In genomic region chr2:94241301-94242050, GRCm38 (mm10) we compare ENCODE assay signal across 8 mouse cellular contexts.
A peak's percentile ranks its signal among the peaks of the same experiment; 100 is the strongest.
DNase-seq lines count a peak whose midpoint lies in the region; ATAC-seq and TF ChIP-seq lines count a peak whose summit lies in the region.

No protein-coding gene starts in this region.

- no peak overlapping the region for H3K27ac ChIP-seq in lung, embryonic 14.5 days (ENCODE audit: low read depth)
- H3K27ac ChIP-seq in cerebellum, adult 2 months (ENCODE audit: insufficient read depth, low read length), result peak overlapping the region; percentile 73
- H3K27ac ChIP-seq in limb, embryonic 12.5 days, result no peak overlapping the region

- no peaks in the 10 kb centered on the region for H3K9me3 ChIP-seq in lung, embryonic 14.5 days (ENCODE audit: low read depth, low read length)
- H3K9me3 ChIP-seq in limb, embryonic 12.5 days, result no peaks in the 10 kb centered on the region

- peak; percentile 46 for DNase-seq in lung, embryonic 14.5 days
- DNase-seq in lung, postnatal 4 days, result no peak
- DNase-seq in cerebellum, adult 2 months, result peak; percentile 87 to 88
- DNase-seq in frontal cortex, postnatal 14 days (ENCODE audit: low spot score in 2 of 2), result peak; percentile 28 to 76
- peak; percentile 78 to 87 for DNase-seq in right cerebral cortex, adult 2 months (ENCODE audit: low spot score in 2 of 2)
- no peak for DNase-seq in thymus, postnatal 0 days (ENCODE audit: low spot score)
- no peak for DNase-seq in lung, postnatal 36 days

- WGBS in lung, embryonic 14.5 days, result under 1% methylated on average over 53 of the region's 55 CpGs
- under 1% methylated on average over 53 of the region's 55 CpGs for WGBS in cerebellum, adult 2 months
- under 1% methylated on average over 55 of the region's 55 CpGs for WGBS in limb, embryonic 12.5 days

- TF ChIP-seq CTCF in lung, embryonic 14.5 days (IDR thresholded peaks at IDR 0.05; ENCODE audit: low read depth), result no peak
- TF ChIP-seq CTCF in cerebellum, adult 2 months (IDR thresholded peaks at IDR 0.05; ENCODE audit: borderline replicate concordance, insufficient read depth, low read depth, low read length), result no peak

- H3K9ac ChIP-seq in lung, embryonic 14.5 days, result no peak overlapping the region
- H3K9ac ChIP-seq in limb, embryonic 12.5 days (replicated peaks), result no peak overlapping the region

- TF ChIP-seq POLR2A in cerebellum, adult 2 months (IDR thresholded peaks at IDR 0.05; ENCODE audit: borderline replicate concordance, insufficient read depth, low read length), result peak; percentile 96; the same call in 1 of the 2 replicates

- no peak for ATAC-seq in lung, embryonic 14.5 days (ENCODE audit: insufficient read depth)
- ATAC-seq in limb, embryonic 12.5 days (ENCODE audit: insufficient number of reproducible peaks, insufficient read depth, low FRiP score, low TSS enrichment, low read depth), result no peak

- peak overlapping the region; percentile 59 for H3K4me2 ChIP-seq in lung, embryonic 14.5 days
- peak overlapping the region; percentile 60 for H3K4me2 ChIP-seq in limb, embryonic 12.5 days

- no peaks in the 10 kb centered on the region; the same call in 1 of the 2 replicates for H3K4me1 ChIP-seq in lung, embryonic 14.5 days (ENCODE audit: insufficient read depth)
- H3K4me1 ChIP-seq in cerebellum, adult 2 months (ENCODE audit: control insufficient read depth, insufficient read depth, low read length), result no peaks in the 10 kb centered on the region
- peaks cover 20% of the 10 kb centered on the region for H3K4me1 ChIP-seq in limb, embryonic 12.5 days (replicated peaks)

- H3K4me3 ChIP-seq in lung, embryonic 14.5 days (ENCODE audit: low read depth, low read length), result peak overlapping the region; percentile 27
- H3K4me3 ChIP-seq in cerebellum, adult 2 months (replicated peaks; ENCODE audit: insufficient read depth, low read depth, low read length), result peak overlapping the region; percentile 96
- H3K4me3 ChIP-seq in limb, embryonic 12.5 days (replicated peaks), result peak overlapping the region; percentile 37

- H3K36me3 ChIP-seq in lung, embryonic 14.5 days (ENCODE audit: insufficient read depth), result no peaks in the 10 kb centered on the region
- no peaks in the 10 kb centered on the region for H3K36me3 ChIP-seq in limb, embryonic 12.5 days

- H3K27me3 ChIP-seq in lung, embryonic 14.5 days (ENCODE audit: insufficient read depth, low read length), result peaks cover 90% of the 10 kb centered on the region
- H3K27me3 ChIP-seq in cerebellum, adult 2 months (ENCODE audit: control insufficient read depth, insufficient read depth, low read length), result no peaks in the 10 kb centered on the region
- H3K27me3 ChIP-seq in limb, embryonic 12.5 days, result peaks cover 96% of the 10 kb centered on the region

Comparison
In these comparisons a context has a peak if more than half of its experiments do, and no peak if none do; other contexts are left out.
1. DNase-seq: peak in lung, embryonic 14.5 days (single experiment), cerebellum, adult 2 months (2 of 2), frontal cortex, postnatal 14 days (2 of 2) and right cerebral cortex, adult 2 months (2 of 2); none in lung, postnatal 4 days (0 of 2), thymus, postnatal 0 days (single experiment) and lung, postnatal 36 days (single experiment).
2. H3K4me3 ChIP-seq: peak in every context shown above with its lines; median percentile 96 in cerebellum, adult 2 months; 37 in limb, embryonic 12.5 days; 27 in lung, embryonic 14.5 days.